Comparison of ENCODE assay signal across 26 mouse cellular contexts in the genomic region with DNA sequence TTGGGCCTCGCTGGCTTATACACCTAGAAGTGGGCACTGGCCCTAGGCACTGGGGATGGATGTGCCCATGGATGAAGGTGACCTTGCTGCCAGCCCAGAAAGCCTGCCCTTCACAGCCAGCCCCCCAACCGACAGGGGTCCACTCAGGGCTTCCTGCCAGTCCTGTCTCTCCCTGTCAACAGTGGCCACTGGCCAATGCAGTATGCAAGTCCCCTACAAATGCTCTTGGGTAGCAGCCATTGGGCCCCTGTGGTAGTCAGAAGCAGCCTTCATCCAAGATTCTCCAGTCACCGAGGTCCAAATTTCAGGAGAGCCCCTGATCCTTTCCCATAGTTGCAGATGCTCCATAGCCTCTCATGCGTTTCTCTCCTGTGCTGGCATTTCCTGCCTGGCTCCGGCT. TPM values are rescaled to one million over a fixed set of nuclear protein-coding genes. Genes with fewer than 3 reads are reported as not detected.
DNase-seq lines count a peak whose midpoint lies in the region; ATAC-seq lines count a peak whose summit lies in the region.
"Had no signal": no experiment of that assay in that cellular context is flagged by ENCODE, and none has a peak within 500 bp of the region (broad histone marks: within the 10 kb centered on the region; RNA-seq: fewer than 3 reads in every experiment).

No protein-coding gene starts in this region.

- no peak for ATAC-seq in hindbrain, embryonic 11.5 days (ENCODE audit: low FRiP score)
- no peak for ATAC-seq in neural tube, embryonic 11.5 days (ENCODE audit: insufficient read depth, low FRiP score, low TSS enrichment)
- no peak for ATAC-seq in neural tube, embryonic 15.5 days (ENCODE audit: low FRiP score)
- no peak for ATAC-seq in hindbrain, embryonic 15.5 days (ENCODE audit: low FRiP score, low read depth)
- no peak for ATAC-seq in liver, embryonic 11.5 days (replicated peaks; ENCODE audit: low FRiP score)
- ATAC-seq: CD4-positive, CD25-positive, alpha-beta regulatory T cell, adult 4 months; forebrain, embryonic 14.5 days; intestine, embryonic 15.5 days had no signal

- H3K4me2 ChIP-seq in hindbrain, embryonic 11.5 days (replicated peaks; ENCODE audit: low read depth, low read length) = no peak overlapping the region
- no peak overlapping the region for H3K4me2 ChIP-seq in neural tube, embryonic 11.5 days (ENCODE audit: low read depth)
- H3K4me2 ChIP-seq in neural tube, embryonic 15.5 days = no peak overlapping the region
- H3K4me2 ChIP-seq in hindbrain, embryonic 15.5 days = no peak overlapping the region
- no peak overlapping the region for H3K4me2 ChIP-seq in liver, embryonic 11.5 days
- H3K4me2 ChIP-seq: heart, embryonic 11.5 days; intestine, embryonic 15.5 days; limb, embryonic 12.5 days; lung, embryonic 15.5 days had no signal

- 73% methylated on average over 5 of the region's 5 CpGs for WGBS in hindbrain, embryonic 10.5 days
- 73% methylated on average over 5 of the region's 5 CpGs for WGBS in hindbrain, embryonic 11.5 days
- 60% methylated on average over 5 of the region's 5 CpGs for WGBS in neural tube, embryonic 11.5 days
- 76% methylated on average over 5 of the region's 5 CpGs for whole genome bisulfite sequencing in neural tube, embryonic 15.5 days
- 50% methylated on average over 5 of the region's 5 CpGs for WGBS in hindbrain, embryonic 15.5 days
- 54% methylated on average over 5 of the region's 5 CpGs for WGBS in liver, embryonic 11.5 days

- intact Hi-C loops in heart, postnatal 25 days (cut with DNase I) = no loop called here

- H3K9ac ChIP-seq in hindbrain, embryonic 11.5 days (ENCODE audit: low read depth, low read length) = no peak overlapping the region
- H3K9ac ChIP-seq in neural tube, embryonic 11.5 days (ENCODE audit: low read length) = peak overlapping the region; percentile 23; the same call in 1 of the 2 replicates
- H3K9ac ChIP-seq in neural tube, embryonic 15.5 days (replicated peaks) = no peak overlapping the region
- H3K9ac ChIP-seq in hindbrain, embryonic 15.5 days = no peak overlapping the region
- no peak overlapping the region for H3K9ac ChIP-seq in liver, embryonic 11.5 days (ENCODE audit: low read depth, low read length)
- H3K9ac ChIP-seq: intestine, embryonic 15.5 days; limb, embryonic 12.5 days; lung, embryonic 15.5 days had no signal

- peaks cover 56% of the 10 kb centered on the region for H3K4me1 ChIP-seq in hindbrain, embryonic 10.5 days (replicated peaks)
- H3K4me1 ChIP-seq in hindbrain, embryonic 11.5 days (replicated peaks; ENCODE audit: control insufficient read depth, insufficient read depth, low read length) = peaks cover 7% of the 10 kb centered on the region
- peaks cover 9% of the 10 kb centered on the region for H3K4me1 ChIP-seq in neural tube, embryonic 11.5 days (ENCODE audit: control insufficient read depth, insufficient read depth, low read length)
- H3K4me1 ChIP-seq in neural tube, embryonic 15.5 days = peaks cover 58% of the 10 kb centered on the region
- peaks cover 49% of the 10 kb centered on the region for H3K4me1 ChIP-seq in hindbrain, embryonic 15.5 days (replicated peaks)
- H3K4me1 ChIP-seq in liver, embryonic 11.5 days (replicated peaks; ENCODE audit: control insufficient read depth, insufficient read depth, low read length) = no peaks in the 10 kb centered on the region
- H3K4me1 ChIP-seq: intestine, embryonic 15.5 days; lung, embryonic 15.5 days had no signal

- H3K4me3 ChIP-seq in hindbrain, embryonic 10.5 days = no peak overlapping the region
- H3K4me3 ChIP-seq in hindbrain, embryonic 11.5 days (ENCODE audit: low read depth, low read length) = no peak overlapping the region
- H3K4me3 ChIP-seq in neural tube, embryonic 11.5 days (ENCODE audit: low read depth, low read length) = no peak overlapping the region
- no peak overlapping the region for H3K4me3 ChIP-seq in neural tube, embryonic 15.5 days (replicated peaks)
- no peak overlapping the region for H3K4me3 ChIP-seq in hindbrain, embryonic 15.5 days
- H3K4me3 ChIP-seq in liver, embryonic 11.5 days (ENCODE audit: low read depth, low read length) = no peak overlapping the region
- H3K4me3 ChIP-seq: erythroblast, embryonic 14.5 days; intestine, embryonic 15.5 days; limb, embryonic 12.5 days; lung, embryonic 15.5 days; midbrain, embryonic 10.5 days had no signal

- no peaks in the 10 kb centered on the region for H3K36me3 ChIP-seq in hindbrain, embryonic 10.5 days
- H3K36me3 ChIP-seq in hindbrain, embryonic 11.5 days (ENCODE audit: control insufficient read depth, insufficient read depth, low read length) = no peaks in the 10 kb centered on the region
- no peaks in the 10 kb centered on the region for H3K36me3 ChIP-seq in neural tube, embryonic 11.5 days (ENCODE audit: control insufficient read depth, insufficient read depth, low read length)
- no peaks in the 10 kb centered on the region for H3K36me3 ChIP-seq in neural tube, embryonic 15.5 days
- H3K36me3 ChIP-seq in hindbrain, embryonic 15.5 days = no peaks in the 10 kb centered on the region
- H3K36me3 ChIP-seq in liver, embryonic 11.5 days (ENCODE audit: control insufficient read depth, insufficient read depth, low read length) = no peaks in the 10 kb centered on the region
- H3K36me3 ChIP-seq: intestine, embryonic 15.5 days; limb, embryonic 12.5 days; lung, embryonic 15.5 days; midbrain, embryonic 10.5 days had no signal

- peaks cover 100% of the 10 kb centered on the region for H3K27me3 ChIP-seq in hindbrain, embryonic 10.5 days (ENCODE audit: insufficient read depth, poor library complexity, severe bottlenecking)
- H3K27me3 ChIP-seq in hindbrain, embryonic 11.5 days (ENCODE audit: control insufficient read depth, insufficient read depth, low read length) = peaks cover 7% of the 10 kb centered on the region; the same call in 1 of the 2 replicates
- no peaks in the 10 kb centered on the region; the same call in 1 of the 2 replicates for H3K27me3 ChIP-seq in neural tube, embryonic 11.5 days (ENCODE audit: control insufficient read depth, insufficient read depth, low read length)
- H3K27me3 ChIP-seq in neural tube, embryonic 15.5 days (replicated peaks) = no peaks in the 10 kb centered on the region
- H3K27me3 ChIP-seq in hindbrain, embryonic 15.5 days = peaks cover 12% of the 10 kb centered on the region
- no peaks in the 10 kb centered on the region for H3K27me3 ChIP-seq in liver, embryonic 11.5 days (replicated peaks; ENCODE audit: control insufficient read depth, insufficient read depth, low read length)
- H3K27me3 ChIP-seq: intestine, embryonic 15.5 days; lung, embryonic 15.5 days had no signal

- peak overlapping the region; percentile 35; the same call in 1 of the 2 replicates for H3K27ac ChIP-seq in hindbrain, embryonic 10.5 days
- no peak overlapping the region; the same call in 1 of the 2 replicates for H3K27ac ChIP-seq in hindbrain, embryonic 11.5 days (ENCODE audit: low read depth, low read length)
- no peak overlapping the region for H3K27ac ChIP-seq in neural tube, embryonic 11.5 days (ENCODE audit: low read depth, low read length)
- H3K27ac ChIP-seq in neural tube, embryonic 15.5 days (replicated peaks) = no peak overlapping the region
- H3K27ac ChIP-seq in hindbrain, embryonic 15.5 days (replicated peaks) = 0 out of 2 replicates have a peak overlapping the region, but pooled peaks have one; percentile 6
- H3K27ac ChIP-seq in liver, embryonic 11.5 days (ENCODE audit: low read depth, low read length) = no peak overlapping the region
- H3K27ac ChIP-seq: intestine, embryonic 15.5 days; limb, embryonic 12.5 days; lung, embryonic 15.5 days; midbrain, embryonic 10.5 days had no signal

- no peak for DNase-seq in hindbrain, embryonic 10.5 days (ENCODE audit: low spot score)
- DNase-seq in hindbrain, embryonic 11.5 days (ENCODE audit: low spot score) = no peak
- DNase-seq in neural tube, embryonic 11.5 days (ENCODE audit: low spot score) = no peak
- no peak for DNase-seq in liver, embryonic 11.5 days (ENCODE audit: low spot score)
- DNase-seq in heart, postnatal 25 days (ENCODE audit: low spot score) = no peak
- DNase-seq: adrenal gland, postnatal 25 days; cerebellum, adult 11-12 months; cerebellum, adult 9-11 months; gastrocnemius, postnatal 36 days; heart, adult 18-20 months; kidney, adult 2 months; kidney, postnatal 4 days; layer of hippocampus, adult 9-11 months; retina, postnatal 1 day; right cerebral cortex, postnatal 14 days; thymus, postnatal 4 days had no signal

- H3K9me3 ChIP-seq in hindbrain, embryonic 10.5 days = no peaks in the 10 kb centered on the region
- no peaks in the 10 kb centered on the region for H3K9me3 ChIP-seq in hindbrain, embryonic 11.5 days (ENCODE audit: control insufficient read depth, low read length)
- no peaks in the 10 kb centered on the region for H3K9me3 ChIP-seq in neural tube, embryonic 11.5 days (ENCODE audit: control insufficient read depth, low read length)
- no peaks in the 10 kb centered on the region for H3K9me3 ChIP-seq in neural tube, embryonic 15.5 days (replicated peaks)
- no peaks in the 10 kb centered on the region for H3K9me3 ChIP-seq in hindbrain, embryonic 15.5 days
- no peaks in the 10 kb centered on the region for H3K9me3 ChIP-seq in liver, embryonic 11.5 days (ENCODE audit: control insufficient read depth, low read length)
- H3K9me3 ChIP-seq: intestine, embryonic 15.5 days; limb, embryonic 12.5 days; lung, embryonic 15.5 days; midbrain, embryonic 10.5 days had no signal

RNA-seq across cellular contexts. Expression of gene Unc5a, which starts 19.4 kb away (rescaled TPM):
- 2.0 and 4.4 TPM in 2 replicates for polyA plus RNA-seq in hindbrain, embryonic 10.5 days (2016; fragmentation: Nextera tagmentation; extraction: Ambion mirVana)
- 2.7 and 2.9 TPM in 2 replicates for polyA plus RNA-seq in hindbrain, embryonic 11.5 days (2014; fragmentation: Nextera tagmentation; extraction: Ambion mirVana)
- polyA plus RNA-seq in neural tube, embryonic 11.5 days (2014; fragmentation: Nextera tagmentation; extraction: Ambion mirVana) = 6.7 and 7.5 TPM in 2 replicates
- polyA plus RNA-seq in neural tube, embryonic 15.5 days (2015; fragmentation: Nextera tagmentation; extraction: Ambion mirVana) = 12.1 and 12.7 TPM in 2 replicates
- polyA plus RNA-seq in hindbrain, embryonic 15.5 days (2015; fragmentation: Nextera tagmentation; extraction: Ambion mirVana) = 13.2 and 16.0 TPM in 2 replicates
- polyA plus RNA-seq in liver, embryonic 11.5 days (2014; fragmentation: Nextera tagmentation; extraction: Ambion mirVana) = 1.5 and 1.9 TPM in 2 replicates
- total RNA-seq in heart, postnatal 25 days (2021) = 1 to 10 TPM in 1 of 2 experiments, under 1 TPM in 1; 0.73 to 1.1 TPM
- polyA plus RNA-seq: erythroblast, embryonic 14.5 days had no signal

RNA-seq across cellular contexts. Expression of gene Hk3, which starts 52.5 kb away (rescaled TPM):
- polyA plus RNA-seq in hindbrain, embryonic 10.5 days (2016; fragmentation: Nextera tagmentation; extraction: Ambion mirVana) = 0.55 and 0.85 TPM in 2 replicates
- polyA plus RNA-seq in hindbrain, embryonic 11.5 days (2014; fragmentation: Nextera tagmentation; extraction: Ambion mirVana) = 0.52 and 0.61 TPM in 2 replicates
- polyA plus RNA-seq in neural tube, embryonic 11.5 days (2014; fragmentation: Nextera tagmentation; extraction: Ambion mirVana) = 1.1 and 1.5 TPM in 2 replicates
- polyA plus RNA-seq in neural tube, embryonic 15.5 days (2015; fragmentation: Nextera tagmentation; extraction: Ambion mirVana) = 0.86 and 1.3 TPM in 2 replicates
- polyA plus RNA-seq in hindbrain, embryonic 15.5 days (2015; fragmentation: Nextera tagmentation; extraction: Ambion mirVana) = 0.99 and 1.2 TPM in 2 replicates
- 3.3 and 4.2 TPM in 2 replicates for polyA plus RNA-seq in liver, embryonic 11.5 days (2014; fragmentation: Nextera tagmentation; extraction: Ambion mirVana)
- under 1 TPM; 0.95 to 0.99 TPM for total RNA-seq in heart, postnatal 25 days (2021)

Comparison
In these comparisons a context has a peak if more than half of its experiments do, and no peak if none do; other contexts are left out.
1. H3K27ac ChIP-seq: peak in hindbrain, embryonic 10.5 days (single experiment) and hindbrain, embryonic 15.5 days (single experiment); none in hindbrain, embryonic 11.5 days (single experiment), neural tube, embryonic 11.5 days (single experiment), neural tube, embryonic 15.5 days (single experiment) and liver, embryonic 11.5 days (single experiment).